ENCODE assay signal across 9 mouse cellular contexts in the genomic region with DNA sequence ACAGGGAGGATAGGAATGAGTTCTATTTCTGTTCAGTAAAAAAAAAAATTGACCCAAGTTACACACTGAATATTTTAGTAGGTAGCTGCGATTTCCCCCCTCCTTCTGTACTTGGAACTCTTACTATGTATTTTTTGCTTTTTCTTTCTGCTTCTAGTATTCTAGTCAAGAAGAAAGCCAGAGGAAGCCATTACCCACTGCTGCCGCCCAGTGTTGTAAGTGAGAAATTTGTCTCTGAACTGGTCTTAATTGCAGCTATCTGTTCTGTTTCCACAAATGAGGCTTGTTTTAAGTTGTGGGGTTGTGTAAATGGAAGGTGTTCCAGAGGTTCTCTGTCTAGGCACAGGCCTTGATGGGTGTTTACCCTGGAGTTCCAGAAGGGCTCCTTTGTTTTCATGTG. TPM values are rescaled to one million over a fixed set of nuclear protein-coding genes. Genes with fewer than 3 reads are reported as not detected.
DNase-seq lines count a peak whose midpoint lies in the region; ATAC-seq lines count a peak whose summit lies in the region.
"Had no signal": no experiment of that assay in that cellular context is flagged by ENCODE, and none has a peak within 500 bp of the region (broad histone marks: within the 10 kb centered on the region; RNA-seq: fewer than 3 reads in every experiment).

No protein-coding gene starts in this region.

- H3K9ac ChIP-seq in intestine, embryonic 14.5 days (ENCODE audit: low read length), result no peak overlapping the region
- no peak overlapping the region for H3K9ac ChIP-seq in intestine, embryonic 16.5 days (ENCODE audit: low read depth, low read length)

- no peaks in the 10 kb centered on the region for H3K36me3 ChIP-seq in intestine, embryonic 14.5 days (ENCODE audit: control insufficient read depth, insufficient read depth, low read length)
- H3K36me3 ChIP-seq in intestine, embryonic 16.5 days (ENCODE audit: control insufficient read depth, insufficient read depth, low read length), result no peaks in the 10 kb centered on the region

- no peak for ATAC-seq in intestine, embryonic 14.5 days (replicated peaks; ENCODE audit: low FRiP score, low TSS enrichment, low read depth)
- no peak for ATAC-seq in intestine, embryonic 16.5 days

- no peak overlapping the region for H3K4me2 ChIP-seq in intestine, embryonic 14.5 days (ENCODE audit: low read length)
- no peak overlapping the region for H3K4me2 ChIP-seq in intestine, embryonic 16.5 days (ENCODE audit: low read depth, low read length)

- no peaks in the 10 kb centered on the region for H3K9me3 ChIP-seq in intestine, embryonic 14.5 days (ENCODE audit: control insufficient read depth, low read length)
- no peaks in the 10 kb centered on the region for H3K9me3 ChIP-seq in intestine, embryonic 16.5 days (ENCODE audit: control insufficient read depth, low read length)

- no peaks in the 10 kb centered on the region for H3K27me3 ChIP-seq in intestine, embryonic 14.5 days (replicated peaks; ENCODE audit: control insufficient read depth, insufficient read depth, low read length)
- H3K27me3 ChIP-seq in intestine, embryonic 16.5 days (replicated peaks; ENCODE audit: control insufficient read depth, insufficient read depth, low read length), result no peaks in the 10 kb centered on the region

- H3K4me3 ChIP-seq in intestine, embryonic 14.5 days (ENCODE audit: low read depth, low read length), result no peak overlapping the region
- H3K4me3 ChIP-seq in intestine, embryonic 16.5 days (ENCODE audit: low read length), result no peak overlapping the region

- H3K27ac ChIP-seq in intestine, embryonic 14.5 days (ENCODE audit: low read depth), result no peak overlapping the region
- H3K27ac ChIP-seq in intestine, embryonic 16.5 days (ENCODE audit: low read length), result no peak overlapping the region
- H3K27ac ChIP-seq: macrophage had no signal

- peak; percentile 64 for DNase-seq in intestine, embryonic 14.5 days (ENCODE audit: low spot score)
- peak; percentile 29 for DNase-seq in MN1 (ENCODE audit: low spot score)
- peak; percentile 48 for DNase-seq in cerebellum, adult 9-10 months
- DNase-seq in heart, adult 9 months (ENCODE audit: low spot score in 2 of 2), result peak; percentile 2 to 28
- peak; percentile 24 for DNase-seq in left cerebral cortex, adult 11 months (ENCODE audit: low spot score)
- peak; percentile 1 to 12 for DNase-seq in natural killer cell, adult 2 months (ENCODE audit: low spot score in 2 of 2)
- peak; percentile 32 to 35 for DNase-seq in urinary bladder, postnatal 36 days (ENCODE audit: low spot score in 2 of 2)

- no peaks in the 10 kb centered on the region for H3K4me1 ChIP-seq in intestine, embryonic 14.5 days (replicated peaks; ENCODE audit: control insufficient read depth, insufficient read depth, low read length)
- H3K4me1 ChIP-seq in intestine, embryonic 16.5 days (ENCODE audit: control insufficient read depth, insufficient read depth, low read length), result no peaks in the 10 kb centered on the region

- 21% methylated on average over 2 of the region's 2 CpGs for WGBS in intestine, embryonic 14.5 days
- WGBS in intestine, embryonic 16.5 days, result 24% methylated on average over 2 of the region's 2 CpGs

RNA-seq across cellular contexts. Expression of a gene that starts 56.2 kb away (rescaled TPM):
- 10.0 and 10.2 TPM in 2 replicates for polyA plus RNA-seq in intestine, embryonic 14.5 days (2014; fragmentation: Nextera tagmentation; extraction: Ambion mirVana)
- polyA plus RNA-seq in intestine, embryonic 16.5 days (2015; fragmentation: Nextera tagmentation; extraction: Ambion mirVana), result 3.9 TPM in 2 replicates

Comparison
In these comparisons a context has a peak if more than half of its experiments do, and no peak if none do; other contexts are left out.
1. DNase-seq: peak in every context shown above with its lines; median percentile 64 in intestine, embryonic 14.5 days; 48 in cerebellum, adult 9-10 months; 34 in urinary bladder, postnatal 36 days; 29 in MN1; 24 in left cerebral cortex, adult 11 months; 15 in heart, adult 9 months; 6 in natural killer cell, adult 2 months.